Mouse (Mus musculus) limb, embryonic 15.5 days (tissue): Measurements from ENCODE around the gene Fmod. TPM values are rescaled to one million over a fixed set of nuclear protein-coding genes. Genes with fewer than 3 reads are reported as not detected.

Experiments used
- ATAC-seq: fragments of 200-750 bp; cut with Nextera tagmentation; 2 replicates; pipeline ENCODE4 v1.8.0; 2017; ENCODE audit warnings: low read depth, moderate TSS enrichment; ENCODE audit not compliant: insufficient number of reproducible peaks, low FRiP score, low TSS enrichment
- H3K27ac ChIP-seq: fragments of 300-500 bp; sonication (generic); 2 replicates; pipeline ENCODE4 v1.5.1; 2015; ENCODE audit warnings: moderate library complexity, mild to moderate bottlenecking, inconsistent platforms
- H3K27me3 ChIP-seq: fragments of 300-500 bp; sonication (generic); 2 replicates; pipeline ENCODE4 v1.6.1; 2015; ENCODE audit warnings: inconsistent platforms
- H3K36me3 ChIP-seq: fragments of 300-500 bp; sonication (generic); 2 replicates; pipeline ENCODE4 v1.6.1; 2015; ENCODE audit warnings: inconsistent platforms
- H3K4me1 ChIP-seq: fragments of 300-500 bp; sonication (generic); 2 replicates; pipeline ENCODE4 v1.6.1; 2015; ENCODE audit warnings: inconsistent platforms
- H3K4me2 ChIP-seq: fragments of 300-500 bp; sonication (generic); 2 replicates; pipeline ENCODE4 v1.6.1; 2015; ENCODE audit warnings: mild to moderate bottlenecking, inconsistent platforms
- H3K4me3 ChIP-seq: fragments of 300-500 bp; sonication (generic); 2 replicates; pipeline ENCODE4 v1.5.1; 2015; ENCODE audit warnings: mild to moderate bottlenecking, inconsistent platforms
- H3K9ac ChIP-seq: fragments of 300-500 bp; sonication (generic); 2 replicates; pipeline ENCODE4 v1.6.1; 2015; ENCODE audit warnings: inconsistent platforms
- H3K9me3 ChIP-seq: fragments of 300-500 bp; sonication (generic); 2 replicates; pipeline ENCODE4 v1.6.1; 2016; ENCODE audit warnings: inconsistent platforms
- WGBS: fragments of 180-500 bp; shearing (Covaris S2); methylation state at CpG from one replicate; pipeline ENCODE4 v1.1.7; 2015; 5-methylcytosine and 5-hydroxymethylcytosine counted together
- polyA plus RNA-seq: library from polyadenylated mRNA; unstranded; fragments of >200 nt; fragmentation: Nextera tagmentation; extraction: Ambion mirVana; gene quantifications from 2 replicates; pipeline ENCODE4 v1.2.1, GENCODE M21; 2015

The Fmod gene
- polyA plus RNA-seq = 147 and 186 TPM in 2 replicates

DNA sequence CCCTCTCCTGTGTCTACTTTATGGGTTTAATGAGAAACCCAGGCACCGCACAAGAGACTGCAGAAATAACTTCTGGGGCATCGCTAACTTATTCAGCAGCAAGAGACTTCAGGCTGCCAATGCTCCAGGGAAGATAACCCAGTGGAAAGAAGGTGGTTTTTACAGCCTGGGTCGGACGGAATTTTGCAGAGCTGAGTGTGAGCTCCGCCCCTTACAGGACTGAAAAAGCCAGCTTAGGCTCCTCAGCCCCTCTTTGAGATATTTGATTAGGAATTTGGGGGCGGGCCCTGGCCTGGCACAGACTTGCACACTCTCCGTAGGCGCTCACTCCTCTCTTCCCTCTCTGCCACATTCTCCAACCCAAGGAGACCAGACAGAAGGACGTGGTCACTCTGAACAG is at the start of gene Fmod:
Gene Fmod (plus strand): TSS at position 83 of the 400 bp plus-strand sequence.
- peaks cover 41% of the 10 kb centered on the region for H3K4me1 ChIP-seq
- H3K4me2 ChIP-seq = peak within 1 kb of the TSS; percentile 39
- H3K36me3 ChIP-seq = no peaks in the 10 kb centered on the region
- H3K27me3 ChIP-seq = no peaks in the 10 kb centered on the region
- WGBS = 10% methylated on average over 9 of the region's 9 CpGs
- no peaks in the 10 kb centered on the region for H3K9me3 ChIP-seq
- peak; percentile 60 for ATAC-seq
- peak within 1 kb of the TSS; percentile 82 for H3K27ac ChIP-seq
- H3K9ac ChIP-seq = no peak within 1 kb of the TSS
- peak within 1 kb of the TSS; percentile 37 for H3K4me3 ChIP-seq

GRCm38 (mm10) chr1:133988845-133989244 is 48.2 kb upstream of the Fmod start:
- Histone ChIP-seq H3K9me3 (no peaks in the 10 kb centered on the region), H3K9ac (no peak overlapping the region), H3K4me2 (no peak overlapping the region), H3K27me3 (no peaks in the 10 kb centered on the region), H3K27ac (no peak overlapping the region), H3K36me3 (no peaks in the 10 kb centered on the region), H3K4me1 (no peaks in the 10 kb centered on the region; the same call in 1 of the 2 replicates), H3K4me3 (no peak overlapping the region)
- 18% methylated on average over 3 of the region's 3 CpGs for WGBS
- no peak for ATAC-seq

GRCm38 (mm10) chr1:133991277-133991676 is 45.8 kb upstream of the Fmod start:
- no peak overlapping the region for H3K4me2 ChIP-seq
- H3K27me3 ChIP-seq = no peaks in the 10 kb centered on the region
- no peaks in the 10 kb centered on the region; the same call in 1 of the 2 replicates for H3K4me1 ChIP-seq
- WGBS = 66% methylated on average over 8 of the region's 8 CpGs
- ATAC-seq = no peak
- no peaks in the 10 kb centered on the region for H3K36me3 ChIP-seq
- no peak overlapping the region for H3K4me3 ChIP-seq
- no peak overlapping the region for H3K9ac ChIP-seq
- H3K9me3 ChIP-seq = no peaks in the 10 kb centered on the region
- no peak overlapping the region for H3K27ac ChIP-seq

- H3K4me3 ChIP-seq = no peak overlapping the region
- H3K36me3 ChIP-seq = no peaks in the 10 kb centered on the region
- peak; percentile 46; the same call in 1 of the 2 replicates for ATAC-seq
- peaks cover 14% of the 10 kb centered on the region for H3K4me1 ChIP-seq
- no peaks in the 10 kb centered on the region for H3K9me3 ChIP-seq
- no peaks in the 10 kb centered on the region for H3K27me3 ChIP-seq
- no peak overlapping the region for H3K9ac ChIP-seq
- H3K4me2 ChIP-seq = no peak overlapping the region
- peak overlapping the region; percentile 58 for H3K27ac ChIP-seq
- WGBS = 65% methylated on average over 7 of the region's 7 CpGs
These were observed 31.6 kb upstream of the Fmod start for GRCm38 (mm10) chr1:134005490-134005889.

- Histone ChIP-seq H3K9me3 (no peaks in the 10 kb centered on the region), H3K4me1 (peaks cover 14% of the 10 kb centered on the region), H3K27me3 (no peaks in the 10 kb centered on the region), H3K27ac (peak overlapping the region; percentile 54), H3K4me2 (no peak overlapping the region), H3K36me3 (no peaks in the 10 kb centered on the region), H3K4me3 (no peak overlapping the region), H3K9ac (no peak overlapping the region)
- WGBS = 61% methylated on average over 11 of the region's 11 CpGs
- ATAC-seq = peak; percentile 76
These were observed 30.8 kb upstream of the Fmod start for GRCm38 (mm10) chr1:134006105-134006764.

- no peak overlapping the region for H3K9ac ChIP-seq
- no peaks in the 10 kb centered on the region for H3K27me3 ChIP-seq
- no peak for ATAC-seq
- no peak overlapping the region for H3K27ac ChIP-seq
- no peak overlapping the region for H3K4me3 ChIP-seq
- 75% methylated on average over 9 of the region's 9 CpGs for WGBS
- H3K4me2 ChIP-seq = no peak overlapping the region
- peaks cover 3% of the 10 kb centered on the region for H3K4me1 ChIP-seq
- no peaks in the 10 kb centered on the region for H3K36me3 ChIP-seq
- no peaks in the 10 kb centered on the region for H3K9me3 ChIP-seq
These were observed 12.6 kb upstream of the Fmod start for GRCm38 (mm10) chr1:134024293-134024971.

- Histone ChIP-seq H3K27me3 (no peaks in the 10 kb centered on the region), H3K36me3 (no peaks in the 10 kb centered on the region), H3K4me3 (no peak overlapping the region), H3K9me3 (no peaks in the 10 kb centered on the region), H3K27ac (no peak overlapping the region), H3K4me2 (no peak overlapping the region), H3K9ac (no peak overlapping the region), H3K4me1 (peaks cover 3% of the 10 kb centered on the region)
- WGBS = 71% methylated on average over 5 of the region's 5 CpGs
- no peak for ATAC-seq
These were observed 11.1 kb upstream of the Fmod start for GRCm38 (mm10) chr1:134025975-134026374.

DNA sequence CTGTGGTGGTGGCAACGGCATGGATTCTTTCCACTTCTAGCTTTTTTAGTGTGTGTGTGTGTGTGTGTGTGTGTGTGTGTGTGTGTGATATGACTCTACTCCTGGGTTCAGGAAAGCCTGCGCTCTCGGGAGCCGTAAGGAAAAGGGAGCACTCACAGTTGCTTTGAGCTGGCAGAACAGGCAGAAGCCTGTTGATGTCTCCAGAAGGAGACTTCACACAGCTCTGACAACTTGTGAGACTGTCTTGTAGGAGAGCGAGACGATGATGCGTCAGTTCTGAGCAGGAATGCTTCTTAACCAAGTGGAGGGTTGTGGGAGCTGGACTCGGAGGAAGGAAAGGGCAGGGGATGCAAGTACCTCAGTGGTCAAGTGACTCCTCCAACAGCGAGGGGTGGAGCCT is 10.3 kb upstream of the Fmod start:
- Histone ChIP-seq H3K4me3 (no peak overlapping the region), H3K4me1 (peaks cover 3% of the 10 kb centered on the region; the same call in 1 of the 2 replicates), H3K36me3 (no peaks in the 10 kb centered on the region), H3K27me3 (no peaks in the 10 kb centered on the region), H3K4me2 (no peak overlapping the region), H3K27ac (no peak overlapping the region), H3K9me3 (no peaks in the 10 kb centered on the region), H3K9ac (no peak overlapping the region)
- 76% methylated on average over 9 of the region's 9 CpGs for WGBS
- ATAC-seq = no peak

DNA sequence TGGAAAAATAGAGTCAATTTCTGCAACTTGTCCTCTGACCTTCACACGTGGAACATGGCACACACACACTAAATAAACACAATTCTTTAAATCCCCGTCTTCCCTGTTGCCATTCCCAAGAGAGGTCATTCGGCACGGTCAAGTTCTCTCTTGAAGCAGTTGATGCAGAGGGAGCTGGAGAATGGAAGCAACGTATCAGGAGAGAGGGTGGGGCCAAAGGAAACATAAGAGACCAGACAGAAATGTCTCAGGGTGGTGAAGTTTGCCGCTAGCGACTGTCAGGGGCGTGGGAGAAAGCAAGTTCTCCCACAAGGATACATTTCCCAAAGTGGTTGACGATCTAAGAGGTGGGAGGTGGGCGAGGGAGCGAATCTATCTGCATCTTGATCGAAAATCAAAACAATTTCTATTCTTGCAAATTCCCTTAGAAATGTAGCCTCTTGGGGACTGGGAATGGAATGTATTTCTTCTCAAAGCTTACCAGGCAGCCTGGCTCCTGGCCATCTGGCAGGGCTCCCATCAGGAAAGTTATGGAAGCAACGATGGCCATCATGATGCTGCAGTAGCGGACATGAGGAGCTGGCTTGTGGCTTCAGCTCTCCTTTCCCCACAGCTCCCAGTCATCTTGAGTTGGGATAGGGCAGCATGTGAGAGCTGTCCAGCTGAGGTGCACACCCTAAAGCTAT is 8.8 kb upstream of the Fmod start:
- H3K4me2 ChIP-seq = no peak overlapping the region
- H3K36me3 ChIP-seq = no peaks in the 10 kb centered on the region
- H3K27ac ChIP-seq = no peak overlapping the region
- peaks cover 3% of the 10 kb centered on the region; the same call in 1 of the 2 replicates for H3K4me1 ChIP-seq
- 70% methylated on average over 14 of the region's 14 CpGs for WGBS
- no peaks in the 10 kb centered on the region for H3K27me3 ChIP-seq
- no peaks in the 10 kb centered on the region for H3K9me3 ChIP-seq
- no peak overlapping the region for H3K4me3 ChIP-seq
- no peak overlapping the region for H3K9ac ChIP-seq
- no peak for ATAC-seq

- no peak for ATAC-seq
- Histone ChIP-seq H3K27me3 (no peaks in the 10 kb centered on the region), H3K9me3 (no peaks in the 10 kb centered on the region), H3K4me1 (peaks cover 35% of the 10 kb centered on the region), H3K36me3 (no peaks in the 10 kb centered on the region), H3K4me3 (no peak overlapping the region), H3K4me2 (peak overlapping the region; percentile 39; the same call in 1 of the 2 replicates), H3K9ac (no peak overlapping the region), H3K27ac (peak overlapping the region; percentile 82)
- WGBS = 69% methylated on average over 2 of the region's 2 CpGs
These were observed 562 bp upstream of the Fmod start for GRCm38 (mm10) chr1:134036492-134036891.

DNA sequence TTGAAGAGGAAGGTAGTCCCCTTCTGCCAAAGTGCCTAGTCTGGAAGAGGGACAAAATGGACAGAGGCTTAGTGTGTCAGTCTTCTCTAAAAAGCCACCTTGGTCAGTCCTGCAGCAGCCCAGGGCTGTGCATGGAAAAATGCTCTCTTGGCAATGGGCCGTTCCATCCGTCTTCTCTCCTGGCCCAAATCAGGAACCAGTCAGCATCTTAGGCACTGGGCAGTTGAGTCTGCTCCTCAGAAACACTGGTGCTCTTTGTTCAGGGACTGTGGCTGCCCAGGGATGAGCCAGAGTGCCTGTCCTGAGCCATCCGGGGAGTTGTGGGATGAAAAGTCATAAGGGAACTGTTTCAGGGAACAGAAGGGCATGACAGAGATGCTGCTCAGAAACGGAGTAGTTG is 1.3 kb downstream of the Fmod start:
- Histone ChIP-seq H3K27me3 (no peaks in the 10 kb centered on the region), H3K27ac (peak overlapping the region; percentile 82), H3K4me3 (peak overlapping the region; percentile 37), H3K36me3 (no peaks in the 10 kb centered on the region), H3K9me3 (no peaks in the 10 kb centered on the region), H3K4me2 (peak overlapping the region; percentile 39), H3K9ac (no peak overlapping the region), H3K4me1 (peaks cover 48% of the 10 kb centered on the region)
- WGBS = 72% methylated on average over 4 of the region's 4 CpGs
- ATAC-seq = peak; percentile 28; the same call in 1 of the 2 replicates

DNA sequence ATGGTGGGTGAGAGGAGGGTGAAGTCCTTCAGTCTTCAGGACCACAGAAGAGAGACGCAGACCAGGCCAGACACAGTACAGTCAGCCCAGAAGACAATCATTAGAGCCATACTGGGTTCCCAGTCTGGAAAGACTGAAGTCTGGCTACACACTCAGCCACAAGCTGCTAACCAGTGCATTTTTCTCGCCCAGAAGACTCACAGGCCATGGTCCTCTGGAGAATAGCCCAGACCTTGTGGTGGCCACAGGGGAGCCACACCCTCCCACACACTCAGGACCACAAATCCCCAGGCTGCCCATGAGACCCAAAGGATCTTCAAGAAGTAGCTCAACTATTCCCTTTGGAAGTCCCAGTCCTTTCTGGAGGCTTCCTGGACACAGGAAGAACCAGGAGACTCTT is 2.3 kb downstream of the Fmod start:
- Histone ChIP-seq H3K9me3 (no peaks in the 10 kb centered on the region), H3K9ac (no peak overlapping the region), H3K27me3 (no peaks in the 10 kb centered on the region), H3K4me1 (peaks cover 55% of the 10 kb centered on the region), H3K4me3 (peak overlapping the region; percentile 37; the same call in 1 of the 2 replicates), H3K4me2 (peak overlapping the region; percentile 39), H3K36me3 (no peaks in the 10 kb centered on the region), H3K27ac (0 out of 2 replicates have a peak overlapping the region, but pooled peaks have one; percentile 11)
- WGBS = 76% methylated on average over 2 of the region's 2 CpGs
- no peak for ATAC-seq
